Mouse (Mus musculus): ENCODE measurements at regions not wholly inside any gene's neighbourhood (a gene's known extent, or its start where the extent isn't known, plus 50 kb on each side); places are given as distances from the start of the nearest gene placed in this dataset.
A peak's percentile ranks its signal among the peaks of the same experiment; 100 is the strongest.

DNA sequence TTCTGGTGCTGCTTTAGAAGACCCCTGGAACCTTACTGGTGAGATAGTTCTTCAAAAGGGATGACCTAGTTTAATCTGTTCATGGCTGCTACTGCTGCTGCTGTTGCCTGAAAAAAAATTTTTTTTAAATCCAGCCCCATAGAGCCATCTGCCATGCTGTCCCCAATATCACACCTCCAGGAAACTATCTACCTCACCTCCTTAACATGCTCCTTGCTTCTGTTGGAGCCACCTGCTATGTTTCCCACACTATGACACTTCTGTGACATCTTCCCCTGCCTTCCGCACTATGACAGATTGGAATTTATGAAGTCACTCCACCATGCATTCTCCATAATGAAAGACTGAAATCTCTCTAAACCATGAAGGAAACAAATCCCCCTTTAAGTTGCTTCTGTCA is 349.6 kb downstream of the Dnajb9 start:
- 83% methylated on average over 1 of the region's 1 CpGs for WGBS
- no peak for ATAC-seq

DNA sequence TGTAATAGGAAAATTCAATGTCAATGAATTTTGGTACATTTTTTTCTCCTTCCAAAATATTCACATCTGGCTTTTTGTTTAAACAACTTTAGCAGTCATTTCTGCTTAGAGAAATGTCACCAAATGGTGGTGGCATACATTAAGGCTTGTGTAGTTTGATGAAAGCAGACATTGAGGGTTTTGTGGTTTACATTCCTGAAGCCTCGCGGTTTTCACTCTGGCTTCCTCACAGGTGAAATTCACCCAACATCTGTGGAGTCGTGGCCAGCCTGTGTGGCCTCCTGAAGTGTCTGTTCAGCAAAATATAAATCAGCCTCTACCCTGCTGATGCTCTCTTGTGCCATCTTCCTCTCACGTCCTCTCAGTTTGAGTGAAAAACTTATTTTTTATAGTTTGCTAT is 353.8 kb downstream of the Dnajb9 start:
- Histone ChIP-seq H3K4me1 (replicated peaks; ENCODE audit: control insufficient read depth, insufficient read depth, low read length) (no peaks in the 10 kb centered on the region), H3K27me3 (replicated peaks; ENCODE audit: control insufficient read depth, insufficient read depth, low read length) (no peaks in the 10 kb centered on the region), H3K4me2 (ENCODE audit: low read length) (no peak overlapping the region), H3K27ac (ENCODE audit: low read length) (no peak overlapping the region), H3K9ac (replicated peaks; ENCODE audit: low read depth, low read length) (no peak overlapping the region), H3K9me3 (ENCODE audit: control insufficient read depth, low read length) (no peaks in the 10 kb centered on the region), H3K36me3 (ENCODE audit: control insufficient read depth, insufficient read depth) (no peaks in the 10 kb centered on the region), H3K4me3 (replicated peaks; ENCODE audit: low read length) (no peak overlapping the region)
- WGBS, result 85% methylated on average over 4 of the region's 4 CpGs
- ATAC-seq, result no peak

More for the DNA sequence above, 349.6 kb downstream of the Dnajb9 start:
- Histone ChIP-seq H3K4me3 (replicated peaks; ENCODE audit: low read length) (no peak overlapping the region), H3K4me2 (ENCODE audit: low read length) (no peak overlapping the region), H3K27ac (ENCODE audit: low read length) (no peak overlapping the region), H3K9me3 (ENCODE audit: control insufficient read depth, low read length) (no peaks in the 10 kb centered on the region), H3K4me1 (replicated peaks; ENCODE audit: control insufficient read depth, insufficient read depth, low read length) (no peaks in the 10 kb centered on the region), H3K9ac (replicated peaks; ENCODE audit: low read depth, low read length) (no peak overlapping the region), H3K36me3 (ENCODE audit: control insufficient read depth, insufficient read depth) (no peaks in the 10 kb centered on the region), H3K27me3 (replicated peaks; ENCODE audit: control insufficient read depth, insufficient read depth, low read length) (no peaks in the 10 kb centered on the region)

DNA sequence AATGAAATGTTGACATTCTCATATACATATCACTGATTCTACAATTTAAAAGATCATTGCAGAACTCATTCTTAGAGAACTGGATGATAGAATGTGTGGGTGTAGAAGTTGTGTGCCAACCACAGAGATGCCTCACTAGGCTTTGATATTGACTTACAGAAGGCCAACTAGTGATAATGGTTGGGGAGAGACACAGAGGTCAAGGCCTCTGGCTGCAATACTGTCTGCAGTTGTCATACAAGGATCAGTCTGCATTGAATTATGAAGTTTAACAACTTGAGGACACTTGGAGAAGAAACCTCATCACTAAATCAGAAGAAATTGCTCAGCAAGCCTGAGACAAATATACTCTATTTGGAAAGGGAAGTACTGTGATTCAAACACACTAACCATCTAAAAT is 357.9 kb downstream of the Dnajb9 start:
- Histone ChIP-seq H3K27ac (ENCODE audit: low read length) (no peak overlapping the region), H3K36me3 (ENCODE audit: control insufficient read depth, insufficient read depth) (no peaks in the 10 kb centered on the region), H3K9me3 (ENCODE audit: control insufficient read depth, low read length) (no peaks in the 10 kb centered on the region), H3K4me3 (replicated peaks; ENCODE audit: low read length) (no peak overlapping the region), H3K4me2 (ENCODE audit: low read length) (no peak overlapping the region), H3K27me3 (replicated peaks; ENCODE audit: control insufficient read depth, insufficient read depth, low read length) (no peaks in the 10 kb centered on the region), H3K9ac (replicated peaks; ENCODE audit: low read depth, low read length) (no peak overlapping the region), H3K4me1 (replicated peaks; ENCODE audit: control insufficient read depth, insufficient read depth, low read length) (no peaks in the 10 kb centered on the region)
- ATAC-seq, result no peak

DNA sequence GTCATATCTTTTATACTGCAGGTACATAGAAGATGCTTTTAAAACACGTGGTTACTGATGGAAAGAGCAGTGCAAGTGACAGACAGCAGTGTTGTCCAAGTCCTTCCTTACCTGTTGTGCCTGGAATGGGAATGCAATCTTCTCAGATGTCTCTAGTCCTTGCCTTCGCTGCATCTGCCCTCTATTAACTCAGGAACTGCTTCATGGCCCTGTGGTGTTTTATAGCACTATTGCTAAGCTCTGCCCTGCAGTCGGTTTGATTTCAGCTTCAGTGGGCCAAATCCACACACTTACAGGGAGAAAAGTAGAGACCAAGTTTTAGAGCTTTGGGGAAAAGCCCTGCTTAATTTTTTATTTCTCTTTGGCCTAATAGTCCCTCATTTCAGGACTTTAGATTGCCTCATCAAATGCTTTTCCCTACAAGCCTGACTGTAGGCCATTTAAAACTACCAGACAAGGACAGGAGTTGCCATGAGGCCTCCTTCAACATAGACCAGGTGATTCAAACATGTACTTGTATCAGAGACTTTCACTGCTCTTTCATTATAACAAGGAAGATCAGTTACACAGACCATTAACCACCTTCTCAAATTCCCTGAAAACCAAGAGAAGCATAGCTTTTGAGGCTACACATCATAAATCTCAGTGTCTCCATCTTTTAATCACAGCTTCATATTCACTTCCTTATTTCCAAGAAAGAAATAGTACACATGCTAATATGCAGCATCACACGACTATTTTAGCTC is 358.7 kb downstream of the Dnajb9 start:
- Histone ChIP-seq H3K9ac (replicated peaks; ENCODE audit: low read depth, low read length) (no peak overlapping the region), H3K4me2 (ENCODE audit: low read length) (no peak overlapping the region), H3K27me3 (replicated peaks; ENCODE audit: control insufficient read depth, insufficient read depth, low read length) (no peaks in the 10 kb centered on the region), H3K27ac (ENCODE audit: low read length) (no peak overlapping the region), H3K9me3 (ENCODE audit: control insufficient read depth, low read length) (no peaks in the 10 kb centered on the region), H3K4me1 (replicated peaks; ENCODE audit: control insufficient read depth, insufficient read depth, low read length) (no peaks in the 10 kb centered on the region), H3K36me3 (ENCODE audit: control insufficient read depth, insufficient read depth) (no peaks in the 10 kb centered on the region), H3K4me3 (replicated peaks; ENCODE audit: low read length) (no peak overlapping the region)
- ATAC-seq, result no peak
- WGBS, result 70% methylated on average over 4 of the region's 4 CpGs

DNA sequence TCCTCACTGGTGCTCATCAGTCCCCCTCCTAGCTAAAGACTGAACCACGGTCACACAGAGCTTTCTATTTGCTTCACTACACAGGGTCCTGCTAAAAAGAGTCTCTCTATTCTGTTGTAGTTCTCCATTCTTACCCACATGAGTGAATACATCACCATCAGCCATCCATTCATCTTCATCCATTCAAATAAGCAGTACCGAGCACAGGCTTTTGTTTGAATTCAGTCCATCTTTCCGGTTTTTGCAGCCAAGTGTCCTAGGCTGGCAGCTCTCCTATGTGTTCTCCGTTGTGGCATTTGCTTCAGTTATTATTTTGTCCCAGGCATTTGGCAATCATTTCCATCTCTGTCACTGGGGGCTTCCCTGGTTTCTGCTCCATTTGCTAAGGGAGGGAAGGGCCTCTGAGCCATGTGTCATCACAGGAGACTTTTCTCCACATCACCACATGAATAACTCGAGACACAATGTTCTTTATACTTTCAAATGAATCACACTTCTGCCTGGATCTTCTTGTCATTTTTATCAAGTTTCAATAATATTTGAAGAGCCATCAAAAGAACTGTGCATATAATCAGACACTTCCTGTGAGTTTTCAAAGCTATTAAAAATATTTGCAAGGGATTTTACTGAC is 366.1 kb downstream of the Dnajb9 start:
- Histone ChIP-seq H3K4me1 (replicated peaks; ENCODE audit: control insufficient read depth, insufficient read depth, low read length) (no peaks in the 10 kb centered on the region), H3K27ac (ENCODE audit: low read length) (no peak overlapping the region), H3K4me2 (ENCODE audit: low read length) (no peak overlapping the region), H3K27me3 (replicated peaks; ENCODE audit: control insufficient read depth, insufficient read depth, low read length) (no peaks in the 10 kb centered on the region), H3K4me3 (replicated peaks; ENCODE audit: low read length) (no peak overlapping the region), H3K9me3 (ENCODE audit: control insufficient read depth, low read length) (no peaks in the 10 kb centered on the region), H3K36me3 (ENCODE audit: control insufficient read depth, insufficient read depth) (no peaks in the 10 kb centered on the region), H3K9ac (replicated peaks; ENCODE audit: low read depth, low read length) (no peak overlapping the region)
- WGBS, result 13% methylated on average over 5 of the region's 5 CpGs
- 0 out of 2 replicates have a peak, but pooled peaks have one; percentile 40 for ATAC-seq

DNA sequence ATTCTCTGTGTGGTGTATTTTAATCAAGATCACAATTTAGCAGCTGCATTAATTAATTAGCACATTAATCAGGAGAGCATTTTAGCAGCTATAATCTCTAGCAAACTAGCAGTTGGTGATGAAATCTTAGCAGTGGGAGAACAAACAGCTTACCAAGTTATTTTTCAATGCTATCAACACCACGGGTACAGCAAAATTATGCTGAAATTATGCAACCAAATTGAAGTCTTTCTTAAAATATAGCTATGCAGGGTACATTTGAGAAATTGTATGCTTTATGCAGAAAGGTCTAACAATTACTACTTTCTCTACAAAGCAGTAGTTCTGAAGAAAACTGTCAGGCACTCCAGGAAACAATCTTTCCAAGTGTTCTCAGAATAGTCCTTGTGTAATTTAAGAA is 378.1 kb downstream of the Dnajb9 start:
- H3K4me3 ChIP-seq (replicated peaks; ENCODE audit: low read length), result no peak overlapping the region
- no peaks in the 10 kb centered on the region for H3K9me3 ChIP-seq (ENCODE audit: control insufficient read depth, low read length)
- 36% methylated on average over 1 of the region's 1 CpGs for WGBS
- H3K36me3 ChIP-seq (ENCODE audit: control insufficient read depth, insufficient read depth), result no peaks in the 10 kb centered on the region
- H3K27me3 ChIP-seq (replicated peaks; ENCODE audit: control insufficient read depth, insufficient read depth, low read length), result no peaks in the 10 kb centered on the region
- no peak overlapping the region for H3K9ac ChIP-seq (replicated peaks; ENCODE audit: low read depth, low read length)
- H3K4me2 ChIP-seq (ENCODE audit: low read length), result no peak overlapping the region
- ATAC-seq, result peak; percentile 23; the same call in 1 of the 2 replicates
- no peaks in the 10 kb centered on the region for H3K4me1 ChIP-seq (replicated peaks; ENCODE audit: control insufficient read depth, insufficient read depth, low read length)
- no peak overlapping the region for H3K27ac ChIP-seq (ENCODE audit: low read length)

DNA sequence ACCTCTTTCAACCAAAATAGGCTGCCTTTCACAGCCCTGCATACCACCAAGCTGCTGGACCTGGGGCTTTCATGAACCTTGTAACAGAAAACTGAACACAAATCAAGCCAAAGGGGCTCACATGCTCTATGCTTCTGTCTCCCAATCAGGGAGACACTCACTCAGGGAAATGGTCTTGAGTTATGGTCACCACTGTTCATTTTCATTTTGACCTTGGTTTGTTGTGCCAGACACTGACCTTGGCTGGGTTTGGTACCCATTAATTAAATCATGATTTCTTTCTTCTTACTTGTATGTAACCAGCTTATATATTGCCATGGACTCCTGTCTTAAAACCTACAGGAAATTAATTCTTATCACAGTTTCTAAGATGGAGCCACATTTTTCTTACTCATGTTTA is 381.5 kb downstream of the Dnajb9 start:
- no peaks in the 10 kb centered on the region for H3K27me3 ChIP-seq (replicated peaks; ENCODE audit: control insufficient read depth, insufficient read depth, low read length)
- no peak overlapping the region for H3K4me2 ChIP-seq (ENCODE audit: low read length)
- H3K9me3 ChIP-seq (ENCODE audit: control insufficient read depth, low read length), result no peaks in the 10 kb centered on the region
- no peak overlapping the region for H3K27ac ChIP-seq (ENCODE audit: low read length)
- no peaks in the 10 kb centered on the region for H3K4me1 ChIP-seq (replicated peaks; ENCODE audit: control insufficient read depth, insufficient read depth, low read length)
- no peaks in the 10 kb centered on the region for H3K36me3 ChIP-seq (ENCODE audit: control insufficient read depth, insufficient read depth)
- H3K4me3 ChIP-seq (replicated peaks; ENCODE audit: low read length), result no peak overlapping the region
- ATAC-seq, result no peak
- no peak overlapping the region for H3K9ac ChIP-seq (replicated peaks; ENCODE audit: low read depth, low read length)

DNA sequence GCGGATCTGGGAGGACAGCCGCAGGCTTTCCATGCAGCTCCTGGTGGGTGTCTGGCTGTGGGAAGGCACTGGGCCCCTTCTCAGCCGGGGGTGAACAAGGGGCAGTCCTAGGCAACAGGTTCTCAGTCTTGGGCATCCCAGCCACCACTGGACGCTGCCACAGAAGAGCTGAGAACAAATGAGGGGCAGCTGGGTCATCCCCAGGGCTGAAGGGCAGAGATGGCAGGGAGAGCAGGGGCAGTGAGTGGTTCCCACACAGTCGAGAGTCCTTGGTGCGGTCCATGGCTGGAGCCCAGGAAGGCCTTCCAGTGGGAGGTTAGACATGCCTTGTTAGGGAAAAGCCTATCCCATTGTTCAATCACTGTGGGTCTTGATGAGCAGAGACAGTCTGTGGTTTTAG is 382.2 kb downstream of the Dnajb9 start:
- Histone ChIP-seq H3K27me3 (replicated peaks; ENCODE audit: control insufficient read depth, insufficient read depth, low read length) (no peaks in the 10 kb centered on the region), H3K9me3 (ENCODE audit: control insufficient read depth, low read length) (no peaks in the 10 kb centered on the region), H3K9ac (replicated peaks; ENCODE audit: low read depth, low read length) (no peak overlapping the region), H3K4me1 (replicated peaks; ENCODE audit: control insufficient read depth, insufficient read depth, low read length) (no peaks in the 10 kb centered on the region), H3K4me3 (replicated peaks; ENCODE audit: low read length) (no peak overlapping the region), H3K4me2 (ENCODE audit: low read length) (no peak overlapping the region), H3K27ac (ENCODE audit: low read length) (no peak overlapping the region), H3K36me3 (ENCODE audit: control insufficient read depth, insufficient read depth) (no peaks in the 10 kb centered on the region)
- WGBS, result 81% methylated on average over 6 of the region's 6 CpGs
- ATAC-seq, result no peak

DNA sequence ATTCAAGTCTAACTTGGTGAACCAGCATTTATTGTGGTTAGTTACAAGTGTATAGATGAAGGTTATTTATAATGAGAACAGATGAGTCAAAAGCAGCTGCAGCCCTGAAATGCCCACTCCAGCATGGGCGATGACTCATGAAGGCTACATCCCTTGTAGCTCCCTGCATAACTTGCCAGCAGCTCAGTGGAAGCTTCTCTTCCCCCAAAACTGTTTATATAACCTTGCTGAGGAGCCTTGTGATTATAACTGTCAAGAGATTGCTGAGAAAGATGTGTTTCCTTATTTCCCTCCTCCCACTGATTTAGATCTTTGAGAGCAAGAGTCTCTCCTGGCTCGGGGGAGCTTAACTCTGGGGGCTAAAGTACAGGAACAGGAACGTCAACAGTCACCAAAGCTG is 382.8 kb downstream of the Dnajb9 start:
- H3K9me3 ChIP-seq (ENCODE audit: control insufficient read depth, low read length), result no peaks in the 10 kb centered on the region
- H3K9ac ChIP-seq (replicated peaks; ENCODE audit: low read depth, low read length), result no peak overlapping the region
- H3K27me3 ChIP-seq (replicated peaks; ENCODE audit: control insufficient read depth, insufficient read depth, low read length), result no peaks in the 10 kb centered on the region
- no peak overlapping the region for H3K27ac ChIP-seq (ENCODE audit: low read length)
- no peak for ATAC-seq
- H3K4me2 ChIP-seq (ENCODE audit: low read length), result no peak overlapping the region
- WGBS, result 61% methylated on average over 3 of the region's 3 CpGs
- no peaks in the 10 kb centered on the region for H3K4me1 ChIP-seq (replicated peaks; ENCODE audit: control insufficient read depth, insufficient read depth, low read length)
- H3K36me3 ChIP-seq (ENCODE audit: control insufficient read depth, insufficient read depth), result no peaks in the 10 kb centered on the region
- no peak overlapping the region for H3K4me3 ChIP-seq (replicated peaks; ENCODE audit: low read length)
